In the genomic region with DNA sequence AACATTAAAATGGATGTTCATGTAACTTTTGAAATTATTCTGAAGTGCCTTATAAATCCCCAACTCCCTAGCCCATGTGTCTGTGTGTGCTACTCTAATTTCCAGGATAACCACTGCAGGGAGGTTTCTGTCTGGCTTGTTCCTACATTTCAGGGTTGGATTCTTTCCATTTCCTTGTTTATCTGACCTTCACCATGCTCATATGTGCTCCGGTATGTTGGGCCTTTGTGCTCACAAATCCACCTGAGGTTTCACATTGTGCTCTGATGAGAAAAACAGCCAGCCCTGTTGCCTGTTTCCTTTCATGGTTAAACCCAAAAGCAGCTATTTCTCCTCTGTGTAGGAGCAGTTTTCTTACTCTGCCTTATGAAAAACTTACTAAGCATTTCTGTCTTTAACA, we compare ENCODE assay signal across 28 mouse cellular contexts.
DNase-seq lines count a peak whose midpoint lies in the region; ATAC-seq and TF ChIP-seq lines count a peak whose summit lies in the region.
"Had no signal": no experiment of that assay in that cellular context is flagged by ENCODE, and none has a peak within 500 bp of the region (broad histone marks: within the 10 kb centered on the region; RNA-seq: fewer than 3 reads in every experiment).

No protein-coding gene starts in this region.

- H3K4me3 ChIP-seq in embryonic facial prominence, embryonic 14.5 days (ENCODE audit: low read depth, low read length), result no peak overlapping the region
- H3K4me3 ChIP-seq in embryonic facial prominence, embryonic 10.5 days, result no peak overlapping the region
- no peak overlapping the region for H3K4me3 ChIP-seq in kidney, postnatal 0 days (replicated peaks; ENCODE audit: low read depth, low read length)
- no peak overlapping the region for H3K4me3 ChIP-seq in limb, embryonic 12.5 days (replicated peaks)
- no peak overlapping the region for H3K4me3 ChIP-seq in limb, embryonic 10.5 days
- H3K4me3 ChIP-seq: embryonic facial prominence, embryonic 12.5 days; embryonic facial prominence, embryonic 15.5 days; erythroblast, embryonic 14.5 days; forebrain, embryonic 10.5 days; forebrain, embryonic 12.5 days had no signal

- 15% methylated on average over 1 of the region's 1 CpGs for WGBS in embryonic facial prominence, embryonic 14.5 days
- WGBS in embryonic facial prominence, embryonic 10.5 days, result 58% methylated on average over 1 of the region's 1 CpGs
- WGBS in kidney, postnatal 0 days, result 16% methylated on average over 1 of the region's 1 CpGs
- 46% methylated on average over 1 of the region's 1 CpGs for WGBS in limb, embryonic 12.5 days
- WGBS in limb, embryonic 10.5 days, result 84% methylated on average over 1 of the region's 1 CpGs

- TF ChIP-seq CTCF in kidney, postnatal 0 days (IDR thresholded peaks at IDR 0.05; ENCODE audit: low read depth), result no peak

- no peak overlapping the region for H3K4me2 ChIP-seq in embryonic facial prominence, embryonic 14.5 days (ENCODE audit: low read depth, low read length)
- H3K4me2 ChIP-seq in kidney, postnatal 0 days (ENCODE audit: low read length), result no peak overlapping the region
- H3K4me2 ChIP-seq in limb, embryonic 12.5 days, result no peak overlapping the region
- H3K4me2 ChIP-seq: embryonic facial prominence, embryonic 12.5 days; embryonic facial prominence, embryonic 15.5 days; forebrain, embryonic 12.5 days had no signal

- H3K9me3 ChIP-seq in embryonic facial prominence, embryonic 14.5 days (ENCODE audit: control insufficient read depth, low read length), result no peaks in the 10 kb centered on the region
- no peaks in the 10 kb centered on the region for H3K9me3 ChIP-seq in embryonic facial prominence, embryonic 10.5 days
- no peaks in the 10 kb centered on the region for H3K9me3 ChIP-seq in kidney, postnatal 0 days (replicated peaks; ENCODE audit: low read length)
- no peaks in the 10 kb centered on the region for H3K9me3 ChIP-seq in limb, embryonic 12.5 days
- H3K9me3 ChIP-seq in limb, embryonic 10.5 days (replicated peaks), result no peaks in the 10 kb centered on the region
- H3K9me3 ChIP-seq: embryonic facial prominence, embryonic 12.5 days; embryonic facial prominence, embryonic 15.5 days; forebrain, embryonic 10.5 days; forebrain, embryonic 12.5 days; G1E had no signal

- ATAC-seq in embryonic facial prominence, embryonic 14.5 days (ENCODE audit: low read depth), result peak; percentile 71; the same call in 1 of the 2 replicates
- no peak for ATAC-seq in kidney, postnatal 0 days (replicated peaks; ENCODE audit: low FRiP score, low read depth)
- peak; percentile 15; the same call in 1 of the 2 replicates for ATAC-seq in limb, embryonic 12.5 days (ENCODE audit: insufficient number of reproducible peaks, insufficient read depth, low FRiP score, low TSS enrichment, low read depth)
- ATAC-seq: activated CD4-positive, CD25-positive, alpha-beta regulatory T cell, adult 4 months; CD4-positive, CD25-positive, alpha-beta regulatory T cell, adult 4 months; forebrain, embryonic 14.5 days; forebrain, embryonic 16.5 days; Patski had no signal

- H3K27me3 ChIP-seq in embryonic facial prominence, embryonic 14.5 days (replicated peaks; ENCODE audit: control insufficient read depth, insufficient read depth, low read length), result no peaks in the 10 kb centered on the region
- H3K27me3 ChIP-seq in embryonic facial prominence, embryonic 10.5 days (replicated peaks; ENCODE audit: low read depth, poor library complexity, severe bottlenecking), result no peaks in the 10 kb centered on the region
- no peaks in the 10 kb centered on the region for H3K27me3 ChIP-seq in kidney, postnatal 0 days (ENCODE audit: insufficient read depth, low read length)
- no peaks in the 10 kb centered on the region for H3K27me3 ChIP-seq in limb, embryonic 12.5 days
- H3K27me3 ChIP-seq in limb, embryonic 10.5 days (ENCODE audit: low read depth, poor library complexity, severe bottlenecking), result no peaks in the 10 kb centered on the region
- H3K27me3 ChIP-seq: CH12.LX; embryonic facial prominence, embryonic 12.5 days; embryonic facial prominence, embryonic 15.5 days; forebrain, embryonic 12.5 days; Patski had no signal

- peaks cover 2% of the 10 kb centered on the region; the same call in 1 of the 2 replicates for H3K4me1 ChIP-seq in embryonic facial prominence, embryonic 14.5 days (ENCODE audit: control insufficient read depth, insufficient read depth, low read length)
- peaks cover 4% of the 10 kb centered on the region for H3K4me1 ChIP-seq in embryonic facial prominence, embryonic 10.5 days
- H3K4me1 ChIP-seq in kidney, postnatal 0 days (replicated peaks; ENCODE audit: insufficient read depth, low read length), result no peaks in the 10 kb centered on the region
- no peaks in the 10 kb centered on the region for H3K4me1 ChIP-seq in limb, embryonic 12.5 days (replicated peaks)
- no peaks in the 10 kb centered on the region for H3K4me1 ChIP-seq in limb, embryonic 10.5 days
- H3K4me1 ChIP-seq: embryonic facial prominence, embryonic 15.5 days had no signal

- H3K9ac ChIP-seq in embryonic facial prominence, embryonic 14.5 days (ENCODE audit: low read depth, low read length), result no peak overlapping the region
- no peak overlapping the region for H3K9ac ChIP-seq in kidney, postnatal 0 days (ENCODE audit: low read depth, low read length)
- H3K9ac ChIP-seq in limb, embryonic 12.5 days (replicated peaks), result no peak overlapping the region
- H3K9ac ChIP-seq: embryonic facial prominence, embryonic 12.5 days; embryonic facial prominence, embryonic 15.5 days; forebrain, embryonic 12.5 days had no signal

- H3K27ac ChIP-seq in embryonic facial prominence, embryonic 14.5 days (replicated peaks; ENCODE audit: low read depth, low read length), result no peak overlapping the region; the same call in 1 of the 2 replicates
- H3K27ac ChIP-seq in embryonic facial prominence, embryonic 10.5 days (replicated peaks), result no peak overlapping the region
- no peak overlapping the region for H3K27ac ChIP-seq in kidney, postnatal 0 days
- H3K27ac ChIP-seq in limb, embryonic 12.5 days, result no peak overlapping the region
- no peak overlapping the region for H3K27ac ChIP-seq in limb, embryonic 10.5 days
- H3K27ac ChIP-seq: embryonic facial prominence, embryonic 12.5 days; embryonic facial prominence, embryonic 15.5 days; forebrain, embryonic 10.5 days; forebrain, embryonic 12.5 days had no signal

- DNase-seq in embryonic facial prominence, embryonic 14.5 days (ENCODE audit: low spot score), result peak; percentile 70
- no peak for DNase-seq in embryonic facial prominence, embryonic 10.5 days (ENCODE audit: low spot score)
- DNase-seq in kidney, postnatal 0 days (ENCODE audit: low spot score), result peak; percentile 11
- no peak for DNase-seq in kidney, adult 9 months
- DNase-seq in limb, embryonic 10.5 days (ENCODE audit: low spot score), result no peak
- DNase-seq in adrenal gland, postnatal 14 days, result no peak
- DNase-seq: adrenal gland, adult 8-10 months; adrenal gland, postnatal 25 days; B cell, adult 2 months; cerebellum, adult 11 months; cerebellum, adult 18-20 months; cerebellum, adult 8-10 months; cerebellum, adult 9-11 months; cerebellum, postnatal 14 days; cerebellum, postnatal 36 days had no signal

- H3K36me3 ChIP-seq in embryonic facial prominence, embryonic 14.5 days (ENCODE audit: control insufficient read depth, insufficient read depth, low read length), result no peaks in the 10 kb centered on the region
- H3K36me3 ChIP-seq in embryonic facial prominence, embryonic 10.5 days (replicated peaks), result no peaks in the 10 kb centered on the region
- H3K36me3 ChIP-seq in kidney, postnatal 0 days (ENCODE audit: insufficient read depth, low read length), result no peaks in the 10 kb centered on the region
- no peaks in the 10 kb centered on the region for H3K36me3 ChIP-seq in limb, embryonic 12.5 days
- no peaks in the 10 kb centered on the region for H3K36me3 ChIP-seq in limb, embryonic 10.5 days
- H3K36me3 ChIP-seq: embryonic facial prominence, embryonic 12.5 days; embryonic facial prominence, embryonic 15.5 days; forebrain, embryonic 10.5 days; forebrain, embryonic 12.5 days; G1E had no signal

Comparison
In these comparisons a context has a peak if more than half of its experiments do, and no peak if none do; other contexts are left out.
1. DNase-seq: peak in embryonic facial prominence, embryonic 14.5 days (single experiment) and kidney, postnatal 0 days (single experiment); none in embryonic facial prominence, embryonic 10.5 days (single experiment), kidney, adult 9 months (single experiment), limb, embryonic 10.5 days (single experiment) and adrenal gland, postnatal 14 days (single experiment).